Mouse (Mus musculus) thymus, postnatal 36 days (tissue): Measurements from ENCODE around the gene Pkdrej.
"Not testable (repeated sequence)": the region's sequence is repeated elsewhere in the genome, so short reads cannot be mapped to it uniquely, and the experiment has no call there.

Experiments used
- DNase-seq, 2 experiments: peaks; one replicate each; pipeline ENCODE4 v3.0.0; 2022; ENCODE audit warnings: mixed read lengths in 2 of 2

The Pkdrej gene

GRCm38 (mm10) chr15:85821203-85822010, at the start of gene Pkdrej:
Gene Pkdrej, minus strand, starts transcription at chr15:85821734.
- no peak for DNase-seq

- DNase-seq, result peak; percentile 53
These were observed 46.2 kb upstream of the Pkdrej start for GRCm38 (mm10) chr15:85867696-85868095.

GRCm38 (mm10) chr15:85865913-85866312, 44.4 kb upstream of the Pkdrej start:
- DNase-seq, result not testable (repeated sequence)

GRCm38 (mm10) chr15:85859490-85860031, 38.0 kb upstream of the Pkdrej start, which contains the start of gene Gtse1:
Gene Gtse1, plus strand, starts transcription at chr15:85859745.
- peak; percentile 89 to 92 for DNase-seq

- no peak for DNase-seq
These were observed 37.5 kb upstream of the Pkdrej start for GRCm38 (mm10) chr15:85858980-85859489.

- DNase-seq, result no peak
These were observed 30.3 kb upstream of the Pkdrej start for GRCm38 (mm10) chr15:85851656-85852392.

- no peak for DNase-seq
These were observed 23.5 kb upstream of the Pkdrej start for GRCm38 (mm10) chr15:85845071-85845470.

- no peak for DNase-seq
These were observed 20.3 kb upstream of the Pkdrej start for GRCm38 (mm10) chr15:85841796-85842360.

GRCm38 (mm10) chr15:85840983-85841382, 19.4 kb upstream of the Pkdrej start:
- DNase-seq, result peak; percentile 46 to 53

GRCm38 (mm10) chr15:85836887-85837286, 15.4 kb upstream of the Pkdrej start:
- no peak for DNase-seq

- DNase-seq, result no peak
These were observed 13.8 kb upstream of the Pkdrej start for GRCm38 (mm10) chr15:85835335-85835734.

GRCm38 (mm10) chr15:85832599-85832998, 11.1 kb upstream of the Pkdrej start:
- DNase-seq, result no peak

- peak; percentile 82 to 87 for DNase-seq
These were observed 10.5 kb upstream of the Pkdrej start, which contains the start of gene Ttc38 for GRCm38 (mm10) chr15:85831954-85832590. Gene Ttc38, plus strand, starts transcription at chr15:85832306.

GRCm38 (mm10) chr15:85829470-85829869, 7.9 kb upstream of the Pkdrej start:
- DNase-seq, result no peak

GRCm38 (mm10) chr15:85828071-85828470, 6.5 kb upstream of the Pkdrej start:
- no peak for DNase-seq

GRCm38 (mm10) chr15:85826676-85827075, 5.1 kb upstream of the Pkdrej start:
- DNase-seq, result no peak

- DNase-seq, result no peak
These were observed 451 bp upstream of the Pkdrej start for GRCm38 (mm10) chr15:85822011-85822359.

GRCm38 (mm10) chr15:85813428-85813827, 8.1 kb downstream of the Pkdrej start:
- DNase-seq, result no peak

GRCm38 (mm10) chr15:85811535-85812277, 9.8 kb downstream of the Pkdrej start, which contains the start of gene Cdpf1:
Gene Cdpf1, minus strand, starts transcription at chr15:85811697.
- peak; percentile 99 to 100 for DNase-seq

GRCm38 (mm10) chr15:85810806-85811521, 10.6 kb downstream of the Pkdrej start:
- peak in 1 of 2 experiments; percentile 21 for DNase-seq

GRCm38 (mm10) chr15:85810462-85810805, 11.1 kb downstream of the Pkdrej start:
- DNase-seq, result no peak
